Mouse (Mus musculus): ENCODE data around the gene Gm3839. TPM values are rescaled to one million over a fixed set of nuclear protein-coding genes. Genes with fewer than 3 reads are reported as not detected.
A peak's percentile ranks its signal among the peaks of the same experiment; 100 is the strongest.
"Not testable (repeated sequence)": the region's sequence is repeated elsewhere in the genome, so short reads cannot be mapped to it uniquely, and the experiment has no call there.

Gene Gm3839
- polyA plus RNA-seq, 1 experiment, result 60.5 TPM

- TF ChIP-seq POLR2A (IDR thresholded peaks at IDR 0.05; ENCODE audit: insufficient read depth, low read length), result no peak
- no peak for TF ChIP-seq CTCF (IDR thresholded peaks at IDR 0.05; ENCODE audit: low read depth, low read length)
- no peak for TF ChIP-seq EP300 (IDR thresholded peaks at IDR 0.05; ENCODE audit: insufficient read depth, low read depth, low read length)
- H3K4me3 ChIP-seq (ENCODE audit: low read depth, low read length), result no peak overlapping the region
- H3K27me3 ChIP-seq (ENCODE audit: control insufficient read depth, insufficient read depth, low read length, poor library complexity, severe bottlenecking), result no peaks in the 10 kb centered on the region
- H3K9ac ChIP-seq (ENCODE audit: low read depth, poor library complexity, severe bottlenecking), result no peak overlapping the region
- H3K36me3 ChIP-seq (ENCODE audit: control insufficient read depth, insufficient read depth, low read length, poor library complexity, severe bottlenecking), result no peaks in the 10 kb centered on the region
- no peaks in the 10 kb centered on the region for H3K4me1 ChIP-seq (ENCODE audit: control insufficient read depth, insufficient read depth, low read length)
- H3K9me3 ChIP-seq (replicated peaks; ENCODE audit: control insufficient read depth, insufficient read depth, low read length, poor library complexity, severe bottlenecking), result no peaks in the 10 kb centered on the region
- H3K27ac ChIP-seq (ENCODE audit: insufficient read depth, low read length), result no peak overlapping the region
These were observed 49.4 kb downstream of the Gm3839 start for GRCm38 (mm10) chr14:11307079-11307478.

GRCm38 (mm10) chr14:11287956-11288355 is 68.6 kb downstream of the Gm3839 start:
- not testable (repeated sequence) for H3K4me3 ChIP-seq (ENCODE audit: low read depth, low read length); H3K27me3 ChIP-seq (ENCODE audit: control insufficient read depth, insufficient read depth, low read length, poor library complexity, severe bottlenecking); H3K9ac ChIP-seq (ENCODE audit: low read depth, poor library complexity, severe bottlenecking); H3K36me3 ChIP-seq (ENCODE audit: control insufficient read depth, insufficient read depth, low read length, poor library complexity, severe bottlenecking); H3K27ac ChIP-seq (ENCODE audit: insufficient read depth, low read length); H3K4me1 ChIP-seq (ENCODE audit: control insufficient read depth, insufficient read depth, low read length)
- H3K9me3 ChIP-seq (replicated peaks; ENCODE audit: control insufficient read depth, insufficient read depth, low read length, poor library complexity, severe bottlenecking), result peaks cover 12% of the 10 kb centered on the region; the same call in 1 of the 2 replicates

- Histone ChIP-seq H3K36me3 (ENCODE audit: control insufficient read depth, insufficient read depth, low read length, poor library complexity, severe bottlenecking) (no peaks in the 10 kb centered on the region), H3K27me3 (ENCODE audit: control insufficient read depth, insufficient read depth, low read length, poor library complexity, severe bottlenecking) (no peaks in the 10 kb centered on the region), H3K9me3 (replicated peaks; ENCODE audit: control insufficient read depth, insufficient read depth, low read length, poor library complexity, severe bottlenecking) (no peaks in the 10 kb centered on the region), H3K4me3 (ENCODE audit: low read depth, low read length) (no peak overlapping the region), H3K9ac (ENCODE audit: low read depth, poor library complexity, severe bottlenecking) (no peak overlapping the region), H3K4me1 (ENCODE audit: control insufficient read depth, insufficient read depth, low read length) (no peaks in the 10 kb centered on the region), H3K27ac (ENCODE audit: insufficient read depth, low read length) (no peak overlapping the region)
- TF ChIP-seq CTCF (IDR thresholded peaks at IDR 0.05; ENCODE audit: low read depth, low read length), result no peak
- TF ChIP-seq POLR2A (IDR thresholded peaks at IDR 0.05; ENCODE audit: insufficient read depth, low read length), result no peak
- TF ChIP-seq EP300 (IDR thresholded peaks at IDR 0.05; ENCODE audit: insufficient read depth, low read depth, low read length), result no peak
These were observed 99.3 kb downstream of the Gm3839 start for GRCm38 (mm10) chr14:11257161-11257705.

- no peaks in the 10 kb centered on the region for H3K36me3 ChIP-seq (ENCODE audit: control insufficient read depth, insufficient read depth, low read length, poor library complexity, severe bottlenecking)
- no peaks in the 10 kb centered on the region for H3K27me3 ChIP-seq (ENCODE audit: control insufficient read depth, insufficient read depth, low read length, poor library complexity, severe bottlenecking)
- no peak overlapping the region for H3K9ac ChIP-seq (ENCODE audit: low read depth, poor library complexity, severe bottlenecking)
- H3K9me3 ChIP-seq (replicated peaks; ENCODE audit: control insufficient read depth, insufficient read depth, low read length, poor library complexity, severe bottlenecking), result peaks cover 4% of the 10 kb centered on the region; the same call in 1 of the 2 replicates
- H3K4me3 ChIP-seq (ENCODE audit: low read depth, low read length), result no peak overlapping the region
- 0 out of 2 replicates have a peak overlapping the region, but pooled peaks have one; percentile 33 for H3K27ac ChIP-seq (ENCODE audit: insufficient read depth, low read length)
- TF ChIP-seq EP300 (IDR thresholded peaks at IDR 0.05; ENCODE audit: insufficient read depth, low read depth, low read length) (no peak), CTCF (IDR thresholded peaks at IDR 0.05; ENCODE audit: low read depth, low read length) (no peak), POLR2A (IDR thresholded peaks at IDR 0.05; ENCODE audit: insufficient read depth, low read length) (no peak)
- no peaks in the 10 kb centered on the region for H3K4me1 ChIP-seq (ENCODE audit: control insufficient read depth, insufficient read depth, low read length)
These were observed 108.5 kb downstream of the Gm3839 start for GRCm38 (mm10) chr14:11248053-11248452.

- H3K4me1 ChIP-seq (ENCODE audit: control insufficient read depth, insufficient read depth, low read length), result no peaks in the 10 kb centered on the region
- no peak overlapping the region for H3K4me3 ChIP-seq (ENCODE audit: low read depth, low read length)
- peaks cover 4% of the 10 kb centered on the region; the same call in 1 of the 2 replicates for H3K9me3 ChIP-seq (replicated peaks; ENCODE audit: control insufficient read depth, insufficient read depth, low read length, poor library complexity, severe bottlenecking)
- H3K9ac ChIP-seq (ENCODE audit: low read depth, poor library complexity, severe bottlenecking), result no peak overlapping the region
- H3K27me3 ChIP-seq (ENCODE audit: control insufficient read depth, insufficient read depth, low read length, poor library complexity, severe bottlenecking), result no peaks in the 10 kb centered on the region
- H3K36me3 ChIP-seq (ENCODE audit: control insufficient read depth, insufficient read depth, low read length, poor library complexity, severe bottlenecking), result no peaks in the 10 kb centered on the region
- TF ChIP-seq EP300 (IDR thresholded peaks at IDR 0.05; ENCODE audit: insufficient read depth, low read depth, low read length) (no peak), CTCF (IDR thresholded peaks at IDR 0.05; ENCODE audit: low read depth, low read length) (no peak), POLR2A (IDR thresholded peaks at IDR 0.05; ENCODE audit: insufficient read depth, low read length) (no peak)
- H3K27ac ChIP-seq (ENCODE audit: insufficient read depth, low read length), result no peak overlapping the region
These were observed 112.0 kb downstream of the Gm3839 start for GRCm38 (mm10) chr14:11244546-11244945.

GRCm38 (mm10) chr14:11232086-11232485 is 124.4 kb downstream of the Gm3839 start:
- no peaks in the 10 kb centered on the region for H3K36me3 ChIP-seq (ENCODE audit: control insufficient read depth, insufficient read depth, low read length, poor library complexity, severe bottlenecking)
- H3K27me3 ChIP-seq (ENCODE audit: control insufficient read depth, insufficient read depth, low read length, poor library complexity, severe bottlenecking), result no peaks in the 10 kb centered on the region
- no peaks in the 10 kb centered on the region for H3K4me1 ChIP-seq (ENCODE audit: control insufficient read depth, insufficient read depth, low read length)
- no peak for TF ChIP-seq POLR2A (IDR thresholded peaks at IDR 0.05; ENCODE audit: insufficient read depth, low read length)
- no peak for TF ChIP-seq EP300 (IDR thresholded peaks at IDR 0.05; ENCODE audit: insufficient read depth, low read depth, low read length)
- no peak for TF ChIP-seq CTCF (IDR thresholded peaks at IDR 0.05; ENCODE audit: low read depth, low read length)
- no peak overlapping the region for H3K27ac ChIP-seq (ENCODE audit: insufficient read depth, low read length)
- H3K4me3 ChIP-seq (ENCODE audit: low read depth, low read length), result no peak overlapping the region
- 0 out of 2 replicates have a peak, but pooled peaks cover 2% of the 10 kb centered on the region for H3K9me3 ChIP-seq (replicated peaks; ENCODE audit: control insufficient read depth, insufficient read depth, low read length, poor library complexity, severe bottlenecking)
- H3K9ac ChIP-seq (ENCODE audit: low read depth, poor library complexity, severe bottlenecking), result no peak overlapping the region

Other genes starting within 250 kb of the Gm3839 start
- 2.0 TPM in 1 of 2 replicates, not detected in the other for gene Fhit, start 194.7 kb downstream of the Gm3839 start, polyA plus RNA-seq (2011; ENCODE audit: insufficient read depth, insufficient read length, low read depth, missing spikeins)
- gene Ptprg, start 196.8 kb upstream of the Gm3839 start, polyA plus RNA-seq (2011; ENCODE audit: insufficient read depth, insufficient read length, low read depth, missing spikeins), result 26.4 and 27.4 TPM in 2 replicates